Mouse (Mus musculus) C2C12 (cell line): ENCODE measurements at regions not wholly inside any gene's neighbourhood (a gene's known extent, or its start where the extent isn't known, plus 50 kb on each side); places are given as distances from the start of the nearest gene placed in this dataset.

Experiments
- H3K27me3 ChIP-seq: one replicate; pipeline ENCODE4 v1.6.1; 2011; ENCODE audit not compliant: control insufficient read depth, insufficient read depth, insufficient read length
- H3K36me3 ChIP-seq: one replicate; pipeline ENCODE4 v1.6.1; 2011; ENCODE audit not compliant: control insufficient read depth, insufficient read depth
- H3K4me3 ChIP-seq: one replicate; pipeline ENCODE4 v1.5.1; 2011; ENCODE audit warnings: mild to moderate bottlenecking, control low read depth; ENCODE audit not compliant: poor library complexity, insufficient read depth, severe bottlenecking
- H3K79me2 ChIP-seq: one replicate; pipeline ENCODE4 v1.6.1; 2011; ENCODE audit not compliant: control insufficient read depth, insufficient read depth
- H3K79me3 ChIP-seq: one replicate; pipeline ENCODE4 v1.6.1; 2011; ENCODE audit warnings: low read depth, control low read depth
- H3ac ChIP-seq: one replicate; pipeline ENCODE3; 2011; ENCODE audit warnings: low read depth; ENCODE audit not compliant: control insufficient read depth, insufficient read length
- CEBPB ChIP-seq: IDR thresholded peaks from one replicate; pipeline ENCODE4 v1.6.1; 2011; ENCODE audit warnings: low read depth, mild to moderate bottlenecking, control low read depth, moderate library complexity
- CTCF ChIP-seq: IDR thresholded peaks from one replicate; pipeline ENCODE4 v1.5.1; 2011; ENCODE audit not compliant: control insufficient read depth, insufficient read depth, insufficient read length
- FOSL1 ChIP-seq: IDR thresholded peaks from one replicate; pipeline ENCODE4 v1.8.0; 2011; ENCODE audit warnings: mild to moderate bottlenecking, low read length; ENCODE audit not compliant: poor library complexity, insufficient read depth, severe bottlenecking
- MAX ChIP-seq: IDR thresholded peaks from one replicate; pipeline ENCODE4 v1.6.1; 2011; ENCODE audit warnings: mild to moderate bottlenecking, control low read depth
- MYOD1 ChIP-seq: IDR thresholded peaks from one replicate; pipeline ENCODE4 v1.6.1; 2011; ENCODE audit warnings: low read depth; ENCODE audit not compliant: control insufficient read depth, insufficient read length
- MYOG ChIP-seq: IDR thresholded peaks from one replicate; pipeline ENCODE4 v1.6.1; 2011; ENCODE audit not compliant: control insufficient read depth, insufficient read length; ENCODE audit errors: extremely low read depth
- USF1 ChIP-seq: IDR thresholded peaks from one replicate; pipeline ENCODE4 v1.6.1; 2011; ENCODE audit warnings: low read depth, mild to moderate bottlenecking, control low read depth, moderate library complexity

DNA sequence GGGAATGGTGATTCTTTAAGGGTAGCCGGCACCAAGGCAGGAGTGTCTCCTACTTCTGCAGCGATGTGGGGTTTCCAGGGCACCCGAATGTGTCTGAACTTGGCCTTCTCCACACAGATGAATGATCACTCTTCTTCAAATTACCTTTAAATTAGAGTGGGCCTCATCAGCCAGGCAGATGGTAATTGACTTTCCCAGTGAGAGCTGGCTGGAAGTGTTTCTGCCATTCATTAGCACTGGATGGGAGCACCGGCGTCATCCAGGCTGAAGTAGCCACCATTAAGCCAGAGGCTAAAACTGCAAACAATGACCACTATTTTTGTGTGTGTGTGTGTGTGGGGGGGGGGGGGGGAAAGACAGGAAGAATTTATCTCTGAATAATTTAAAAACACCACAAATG lies 58.7 kb upstream of the Ubl3 start:
- Histone ChIP-seq H3K4me3 (no peak overlapping the region), H3K36me3 (no peaks in the 10 kb centered on the region), H3ac (no peak overlapping the region), H3K79me3 (no peaks in the 10 kb centered on the region), H3K79me2 (no peaks in the 10 kb centered on the region), H3K27me3 (no peaks in the 10 kb centered on the region)
- no peak for TF ChIP-seq FOSL1
- no peak for TF ChIP-seq MYOD1
- no peak for TF ChIP-seq MAX
- TF ChIP-seq USF1, result no peak
- no peak for TF ChIP-seq CEBPB
- no peak for TF ChIP-seq CTCF
- no peak for TF ChIP-seq MYOG

DNA sequence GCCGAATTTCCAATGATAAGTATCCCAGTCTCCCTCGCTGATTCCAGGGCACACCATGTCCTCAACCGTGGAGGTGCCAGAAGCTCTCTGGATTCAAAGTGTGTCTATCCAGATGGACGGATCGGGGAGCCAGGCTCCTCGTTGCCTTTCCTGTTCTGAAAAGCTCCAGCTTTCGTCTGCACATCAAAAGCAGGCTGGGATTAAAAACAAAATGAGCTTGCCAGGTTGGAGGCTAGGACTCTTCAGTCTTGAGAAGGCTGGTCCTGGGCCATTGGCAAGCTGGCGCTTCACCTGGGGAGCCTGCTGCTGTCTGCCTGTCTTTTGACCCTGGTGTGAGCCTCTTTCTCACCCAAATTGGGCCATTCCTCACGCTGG lies 56.9 kb upstream of the Ubl3 start:
- H3K27me3 ChIP-seq, result no peaks in the 10 kb centered on the region
- no peak for TF ChIP-seq CTCF
- TF ChIP-seq MAX, result no peak
- no peak for TF ChIP-seq CEBPB
- no peak for TF ChIP-seq USF1
- no peak for TF ChIP-seq MYOG
- TF ChIP-seq MYOD1, result no peak
- no peak overlapping the region for H3ac ChIP-seq

DNA sequence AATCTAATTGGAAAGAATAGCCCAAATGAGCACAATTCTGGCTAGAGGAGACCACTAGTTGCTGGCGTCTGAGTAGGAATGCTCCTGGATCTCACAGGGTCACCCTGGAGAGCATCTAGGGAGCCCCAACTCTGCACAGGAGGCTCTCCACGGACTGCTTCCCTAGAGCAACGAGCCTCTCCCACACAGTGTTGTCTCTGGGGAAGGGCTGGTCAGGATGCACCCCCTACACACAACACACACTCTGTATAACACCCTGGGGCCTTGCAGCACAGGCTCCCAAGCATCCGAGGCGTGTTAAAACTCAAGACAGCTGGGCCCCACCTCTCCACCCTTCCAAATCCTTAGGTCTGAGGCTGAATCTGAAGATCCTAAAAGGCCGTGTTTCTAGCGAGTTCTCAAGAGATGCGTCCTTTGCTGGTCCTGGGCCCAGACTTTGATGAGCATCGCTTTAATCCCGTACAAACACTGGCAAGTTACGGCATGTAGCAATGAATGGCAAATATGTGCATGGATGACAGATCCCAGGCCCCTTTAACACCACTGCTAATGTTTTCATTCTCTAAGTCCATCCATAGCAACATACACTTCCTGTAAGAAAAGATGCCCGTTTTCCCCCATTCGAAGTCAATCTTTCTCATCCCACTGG lies 56.4 kb upstream of the Ubl3 start:
- no peaks in the 10 kb centered on the region for H3K79me2 ChIP-seq
- H3K4me3 ChIP-seq, result no peak overlapping the region
- no peaks in the 10 kb centered on the region for H3K79me3 ChIP-seq
- no peak overlapping the region for H3ac ChIP-seq
- no peaks in the 10 kb centered on the region for H3K36me3 ChIP-seq
- H3K27me3 ChIP-seq, result no peaks in the 10 kb centered on the region
- TF ChIP-seq MYOG (no peak), CTCF (no peak), CEBPB (no peak), MYOD1 (no peak), MAX (no peak)

More for the DNA sequence above, 56.9 kb upstream of the Ubl3 start:
- H3K36me3 ChIP-seq, result no peaks in the 10 kb centered on the region
- H3K4me3 ChIP-seq, result no peak overlapping the region
- H3K79me3 ChIP-seq, result no peaks in the 10 kb centered on the region
- H3K79me2 ChIP-seq, result no peaks in the 10 kb centered on the region

- Histone ChIP-seq H3ac (no peak overlapping the region), H3K4me3 (no peak overlapping the region), H3K79me2 (no peaks in the 10 kb centered on the region), H3K79me3 (no peaks in the 10 kb centered on the region), H3K36me3 (no peaks in the 10 kb centered on the region), H3K27me3 (no peaks in the 10 kb centered on the region)
- TF ChIP-seq MYOD1 (peak; percentile 97), MAX (no peak)
These were observed 55.6 kb upstream of the Ubl3 start for GRCm38 (mm10) chr5:148608178-148608577.

- no peaks in the 10 kb centered on the region for H3K79me2 ChIP-seq
- no peaks in the 10 kb centered on the region for H3K27me3 ChIP-seq
- H3K79me3 ChIP-seq, result no peaks in the 10 kb centered on the region
- H3ac ChIP-seq, result no peak overlapping the region
- H3K4me3 ChIP-seq, result no peak overlapping the region
- H3K36me3 ChIP-seq, result no peaks in the 10 kb centered on the region
- no peak for TF ChIP-seq FOSL1
- no peak for TF ChIP-seq MAX
- TF ChIP-seq USF1, result no peak
- TF ChIP-seq MYOG, result no peak
These were observed 53.1 kb upstream of the Ubl3 start for GRCm38 (mm10) chr5:148605730-148606129.
